Mouse (Mus musculus) liver, embryonic 14.5 days (tissue): ENCODE data around the gene Acsm1. TPM values are rescaled to one million over a fixed set of nuclear protein-coding genes. Genes with fewer than 3 reads are reported as not detected.

Experiments
- ATAC-seq: fragments of 200-750 bp; cut with Nextera tagmentation; 2 replicates; pipeline ENCODE4 v1.8.0; 2017; ENCODE audit warnings: moderate number of reproducible peaks, mild to moderate bottlenecking, moderate library complexity; ENCODE audit not compliant: insufficient read depth
- DNase-seq, 3 experiments: peaks; one replicate each; pipeline ENCODE4 v3.0.0-alpha.2; 2012 to 2013; ENCODE audit warnings: low read depth in 3 of 3, low spot score in 3 of 3
- H3K27ac ChIP-seq: fragments of 300-500 bp; sonication (generic); 2 replicates; pipeline ENCODE4 v1.5.1; 2014; ENCODE audit warnings: moderate library complexity, mild to moderate bottlenecking, control low read depth, inconsistent platforms
- H3K27me3 ChIP-seq: fragments of 300-500 bp; sonication (generic); 2 replicates; pipeline ENCODE4 v1.6.1; 2014; ENCODE audit warnings: mild to moderate bottlenecking, low read length, moderate library complexity; ENCODE audit not compliant: control insufficient read depth, insufficient read depth
- H3K36me3 ChIP-seq: fragments of 300-500 bp; sonication (generic); replicated peaks from 2 replicates; pipeline ENCODE4 v1.6.1; 2014; ENCODE audit warnings: low read depth; ENCODE audit not compliant: control insufficient read depth, insufficient read depth
- H3K4me1 ChIP-seq, 2 experiments: fragments of 200-500 bp in 1 of 2; fragments of 300-500 bp in 1 of 2; sonication (generic) in 1 of 2; replicated peaks; 2 replicates each; pipeline ENCODE4 v1.6.1; 2012 to 2014; ENCODE audit warnings: antibody characterized with exemption in 1 of 2, inconsistent platforms in 1 of 2, low read length in 1 of 2; ENCODE audit not compliant: control insufficient read depth in 2 of 2, insufficient read depth in 2 of 2
- H3K4me2 ChIP-seq: fragments of 300-500 bp; sonication (generic); 2 replicates; pipeline ENCODE4 v1.6.1; 2014; ENCODE audit warnings: low read depth, mild to moderate bottlenecking, control low read depth, moderate library complexity
- H3K4me3 ChIP-seq, 2 experiments: fragments of 200-500 bp in 1 of 2; fragments of 300-500 bp in 1 of 2; sonication (generic) in 1 of 2; 2 replicates each; pipeline ENCODE4 v1.5.1; 2012 to 2014; ENCODE audit warnings: low read depth in 2 of 2, low read length in 2 of 2, mild to moderate bottlenecking in 2 of 2, control low read depth in 1 of 2, inconsistent platforms in 1 of 2, moderate library complexity in 1 of 2; ENCODE audit not compliant: insufficient read depth in 1 of 2
- H3K9ac ChIP-seq: fragments of 300-500 bp; sonication (generic); replicated peaks from 2 replicates; pipeline ENCODE4 v1.6.1; 2014; ENCODE audit warnings: mild to moderate bottlenecking, control low read depth, moderate library complexity
- H3K9me3 ChIP-seq: fragments of 300-500 bp; sonication (generic); 2 replicates; pipeline ENCODE4 v1.6.1; 2016; ENCODE audit warnings: low read length, mixed read lengths; ENCODE audit not compliant: control insufficient read depth
- CTCF ChIP-seq: IDR thresholded peaks from 2 replicates; pipeline ENCODE4 v1.5.1; 2016; ENCODE audit warnings: antibody characterized with exemption, low read depth, control low read depth
- EP300 ChIP-seq: IDR thresholded peaks from 2 replicates; pipeline ENCODE4 v1.6.1; 2016; ENCODE audit warnings: antibody characterized with exemption, low read depth
- WGBS: fragments of 180-500 bp; shearing (Covaris S2); extraction: QIAGEN DNeasy Blood & Tissue Kit; methylation state at CpG from one replicate; pipeline ENCODE4 v1.1.7; 2014; ENCODE audit not compliant: insufficient replicate concordance; 5-methylcytosine and 5-hydroxymethylcytosine counted together
- polyA plus RNA-seq, 2 experiments: library from polyadenylated mRNA; depleted of rRNA in 1 of 2; stranded (reverse) in 1 of 2; unstranded in 1 of 2; fragments of >200 nt; fragmentation: Nextera tagmentation in 1 of 2; extraction: Ambion mirVana in 1 of 2; gene quantifications; 2 replicates each; pipeline versions ENCODE4 v1.2.1 to v1.2.3; 2012 to 2014

Acsm1 gene
- polyA plus RNA-seq, 2 experiments: 1.5 to 2.5 TPM

DNA sequence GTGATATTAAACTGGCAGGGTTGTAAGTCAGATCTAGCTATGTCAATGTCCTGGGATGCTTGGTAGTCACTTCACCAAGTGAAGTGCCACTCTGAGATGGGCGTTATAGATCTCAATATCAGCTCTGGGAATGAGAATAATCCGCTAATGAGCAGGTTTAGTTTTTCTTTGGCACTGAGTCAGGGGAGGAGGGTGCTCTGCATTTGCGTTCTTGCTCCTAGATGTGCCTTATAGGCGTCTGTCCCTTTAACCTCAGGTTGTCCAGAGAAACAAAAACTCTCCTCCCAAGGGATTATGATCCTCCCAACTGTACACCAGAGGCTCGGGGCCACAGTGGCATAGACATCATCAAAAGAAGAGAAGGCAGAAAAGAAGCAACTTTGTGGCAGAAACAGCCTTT, 82.9 kb downstream of the Acsm1 start, which contains the start of gene Acsm4:
Gene Acsm4 (plus strand): TSS at position 301 of the 400 bp plus-strand sequence.
- Histone ChIP-seq H3K27ac (no peak within 1 kb of the TSS), H3K4me1 (no peaks in the 10 kb centered on the region), H3K36me3 (no peaks in the 10 kb centered on the region), H3K4me3 (no peak within 1 kb of the TSS), H3K9ac (no peak within 1 kb of the TSS), H3K4me2 (no peak within 1 kb of the TSS), H3K27me3 (no peaks in the 10 kb centered on the region), H3K9me3 (no peaks in the 10 kb centered on the region)
- 49% methylated on average over 5 of the region's 5 CpGs for WGBS
- DNase-seq (no peak), ATAC-seq (no peak)
- no peak for TF ChIP-seq CTCF
- no peak for TF ChIP-seq EP300

DNA sequence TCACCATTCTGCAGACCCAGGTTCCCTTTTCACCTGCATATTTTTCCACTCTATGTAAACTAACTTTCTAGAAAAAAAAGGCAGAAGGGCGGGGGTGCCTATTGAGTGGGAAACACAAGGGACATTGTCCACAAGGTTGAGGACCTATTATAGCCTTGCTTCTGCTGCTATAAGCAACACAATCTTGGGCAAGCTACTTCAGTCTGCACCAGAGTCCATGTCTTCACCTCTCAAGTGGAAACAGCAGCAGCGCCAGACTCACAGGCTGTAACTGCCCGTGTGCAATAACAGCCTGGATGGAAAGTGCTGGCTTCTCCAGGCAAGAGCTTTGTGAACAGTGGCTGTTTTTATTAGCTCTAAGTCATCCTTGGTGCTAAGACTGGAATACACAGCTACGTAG, 85.5 kb downstream of the Acsm1 start:
- no peak for DNase-seq
- WGBS: 53% methylated on average over 4 of the region's 4 CpGs
- no peak overlapping the region for H3K4me3 ChIP-seq
- no peaks in the 10 kb centered on the region for H3K36me3 ChIP-seq
- no peak for TF ChIP-seq EP300
- TF ChIP-seq CTCF: no peak
- no peak overlapping the region for H3K4me2 ChIP-seq
- ATAC-seq: no peak
- no peaks in the 10 kb centered on the region for H3K9me3 ChIP-seq
- no peak overlapping the region for H3K27ac ChIP-seq
- H3K27me3 ChIP-seq: no peaks in the 10 kb centered on the region
- no peak overlapping the region for H3K9ac ChIP-seq
- no peaks in the 10 kb centered on the region for H3K4me1 ChIP-seq

DNA sequence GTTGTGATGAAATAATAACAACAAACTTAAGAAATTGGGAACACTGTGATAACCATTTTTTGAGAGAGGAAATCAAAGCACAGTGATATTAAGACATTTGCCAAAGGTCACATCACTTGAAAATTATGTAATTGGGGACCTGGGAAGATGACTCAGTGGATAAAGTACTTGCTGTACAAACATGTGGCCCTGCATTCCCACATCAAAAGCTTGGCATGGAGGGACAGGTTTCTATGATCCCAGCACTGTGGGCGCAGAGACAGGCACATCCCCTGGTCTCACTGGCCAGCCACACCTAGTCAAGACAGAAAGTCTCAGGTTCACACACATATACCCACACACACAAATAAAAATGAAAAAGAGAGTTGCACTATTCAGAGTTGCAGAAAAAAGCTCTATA, 88.1 kb downstream of the Acsm1 start:
- Histone ChIP-seq H3K9me3 (no peaks in the 10 kb centered on the region), H3K4me2 (no peak overlapping the region), H3K4me3 (no peak overlapping the region), H3K4me1 (no peaks in the 10 kb centered on the region), H3K27ac (no peak overlapping the region), H3K36me3 (no peaks in the 10 kb centered on the region), H3K27me3 (no peaks in the 10 kb centered on the region), H3K9ac (no peak overlapping the region)
- TF ChIP-seq EP300: no peak
- WGBS: 69% methylated on average over 1 of the region's 1 CpGs
- DNase-seq: no peak
- ATAC-seq: no peak

Other genes starting within 250 kb of the Acsm1 start
- not detected in 2 replicates for gene Gp2, start 147.7 kb upstream of the Acsm1 start, polyA plus RNA-seq (2012; rRNA removed)
- not detected in 2 replicates for gene Gp2, start 147.7 kb upstream of the Acsm1 start, polyA plus RNA-seq (2014; fragmentation: Nextera tagmentation; extraction: Ambion mirVana)
- gene Umod, start 127.7 kb upstream of the Acsm1 start, polyA plus RNA-seq (2012; rRNA removed): not detected in 2 replicates
- gene Umod, start 127.7 kb upstream of the Acsm1 start, polyA plus RNA-seq (2014; fragmentation: Nextera tagmentation; extraction: Ambion mirVana): not detected in 2 replicates
- 0.06 TPM in 1 of 2 replicates, not detected in the other for gene Acsm5, start 87.6 kb upstream of the Acsm1 start, polyA plus RNA-seq (2012; rRNA removed)
- gene Acsm5, start 87.6 kb upstream of the Acsm1 start, polyA plus RNA-seq (2014; fragmentation: Nextera tagmentation; extraction: Ambion mirVana): 0.29 and 0.32 TPM in 2 replicates
- not detected in 2 replicates for gene Pdilt, start 83.5 kb upstream of the Acsm1 start, polyA plus RNA-seq (2012; rRNA removed)
- not detected in 2 replicates for gene Pdilt, start 83.5 kb upstream of the Acsm1 start, polyA plus RNA-seq (2014; fragmentation: Nextera tagmentation; extraction: Ambion mirVana)
- not detected in 2 replicates for gene Acsm2, start 52.7 kb upstream of the Acsm1 start, polyA plus RNA-seq (2012; rRNA removed)
- gene Acsm2, start 52.7 kb upstream of the Acsm1 start, polyA plus RNA-seq (2014; fragmentation: Nextera tagmentation; extraction: Ambion mirVana): 0.19 TPM in 1 of 2 replicates, not detected in the other
- gene Acsm4, start 83.0 kb downstream of the Acsm1 start, polyA plus RNA-seq (2012; rRNA removed): not detected in 2 replicates
- not detected in 2 replicates for gene Acsm4, start 83.0 kb downstream of the Acsm1 start, polyA plus RNA-seq (2014; fragmentation: Nextera tagmentation; extraction: Ambion mirVana)
- gene Thumpd1, start 113.8 kb downstream of the Acsm1 start, polyA plus RNA-seq (2012; rRNA removed): 8.7 and 14.6 TPM in 2 replicates
- gene Thumpd1, start 113.8 kb downstream of the Acsm1 start, polyA plus RNA-seq (2014; fragmentation: Nextera tagmentation; extraction: Ambion mirVana): 28.1 and 31.2 TPM in 2 replicates
- 1.6 and 1.9 TPM in 2 replicates for gene Acsm3, start 153.9 kb downstream of the Acsm1 start, polyA plus RNA-seq (2012; rRNA removed)
- 2.0 and 2.1 TPM in 2 replicates for gene Acsm3, start 153.9 kb downstream of the Acsm1 start, polyA plus RNA-seq (2014; fragmentation: Nextera tagmentation; extraction: Ambion mirVana)
- gene Rexo5, start 187.0 kb downstream of the Acsm1 start, polyA plus RNA-seq (2012; rRNA removed): 6.2 and 14.6 TPM in 2 replicates
- gene Rexo5, start 187.0 kb downstream of the Acsm1 start, polyA plus RNA-seq (2014; fragmentation: Nextera tagmentation; extraction: Ambion mirVana): 6.8 and 11.0 TPM in 2 replicates
- 3.4 and 4.3 TPM in 2 replicates for gene Eri2, start 187.0 kb downstream of the Acsm1 start, polyA plus RNA-seq (2012; rRNA removed)
- gene Eri2, start 187.0 kb downstream of the Acsm1 start, polyA plus RNA-seq (2014; fragmentation: Nextera tagmentation; extraction: Ambion mirVana): 13.2 and 14.3 TPM in 2 replicates